Mouse (Mus musculus) right cerebral cortex, postnatal 4 days (tissue): Measurements from ENCODE around the gene Stard3nl.
A peak's percentile ranks its signal among the peaks of the same experiment; 100 is the strongest.

ENCODE experiments used
- DNase-seq: peaks from one replicate; pipeline ENCODE4 v3.0.0-alpha.2; 2022

The Stard3nl gene

DNA sequence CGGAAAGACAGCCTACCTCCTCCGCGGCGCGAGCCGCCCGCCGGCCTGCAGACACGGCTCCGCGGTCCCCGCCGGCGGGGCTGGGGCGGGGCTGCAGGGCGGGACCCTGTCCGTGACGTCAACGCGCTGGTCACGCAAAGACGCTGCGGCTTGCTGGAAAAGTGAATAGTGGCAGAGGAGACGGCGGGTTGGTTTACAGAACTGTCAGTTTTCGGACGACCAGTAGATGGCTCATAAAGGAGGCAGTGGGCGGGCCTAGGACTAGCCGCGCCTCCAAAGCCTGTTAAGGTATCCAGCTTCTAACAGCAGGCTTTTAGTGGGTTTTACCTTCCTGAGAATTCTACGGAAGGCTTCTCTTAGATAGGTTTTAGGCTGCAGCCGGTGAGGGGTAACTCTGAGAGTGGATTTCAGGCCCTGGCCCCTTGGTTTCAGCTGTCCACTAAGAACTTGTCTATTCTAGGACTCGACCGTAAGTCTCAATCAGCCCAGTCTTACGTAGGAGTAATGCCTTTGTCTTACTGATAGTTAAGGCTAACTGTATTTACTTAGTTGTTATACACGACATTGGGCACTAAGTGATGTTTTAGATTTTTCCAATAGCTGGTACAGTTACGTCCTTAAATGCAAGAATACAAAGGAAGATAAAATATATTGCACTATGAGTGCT lies at the start of gene Stard3nl:
Gene Stard3nl, minus strand, starts transcription at position 108 of the 667 bp plus-strand sequence.
- DNase-seq = peak; percentile 96

DNA sequence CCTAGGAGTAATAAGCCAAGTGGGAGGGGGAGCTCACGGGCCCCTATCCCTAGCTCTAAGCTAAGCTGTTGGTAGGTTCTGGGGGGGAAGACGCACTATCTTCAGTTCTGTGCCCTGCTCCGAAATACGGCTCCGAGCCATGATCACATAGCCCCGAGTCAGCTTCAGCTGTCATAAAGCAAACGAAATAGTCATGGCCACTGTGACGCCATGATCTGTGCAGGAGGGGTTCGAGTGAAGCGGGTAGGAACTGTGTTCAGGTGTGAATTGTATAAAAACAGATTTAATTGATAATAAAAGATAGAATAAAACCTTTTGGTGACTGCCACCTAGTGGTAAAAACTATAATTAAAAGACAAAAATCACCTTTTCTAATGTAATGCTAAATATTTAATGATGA lies 42.4 kb upstream of the Stard3nl start:
- peak; percentile 5 for DNase-seq

- DNase-seq = no peak
These were observed 34.3 kb upstream of the Stard3nl start for GRCm38 (mm10) chr13:19429812-19430370.

DNA sequence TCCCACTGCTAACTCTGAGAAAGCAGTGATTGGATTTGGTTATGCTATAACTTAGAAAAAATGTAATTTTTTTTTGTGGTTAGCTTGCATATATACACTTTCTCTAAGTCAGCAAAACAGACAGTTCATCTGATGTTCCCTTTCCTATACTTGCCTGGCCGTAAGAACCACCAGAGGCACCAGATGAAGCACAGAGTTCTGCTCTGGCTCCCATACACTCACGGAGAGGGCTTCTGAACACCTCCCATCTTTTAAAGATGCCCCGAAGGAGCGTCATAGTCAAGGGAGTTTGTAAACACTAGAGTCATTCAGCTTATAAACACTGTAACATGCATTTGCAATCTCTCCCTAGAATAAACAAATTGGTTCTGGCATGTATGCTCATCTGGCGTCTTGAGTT lies 32.5 kb upstream of the Stard3nl start:
- no peak for DNase-seq

GRCm38 (mm10) chr13:19424563-19424962 lies 29.0 kb upstream of the Stard3nl start:
- no peak for DNase-seq

- no peak for DNase-seq
These were observed 26.9 kb upstream of the Stard3nl start for GRCm38 (mm10) chr13:19422521-19422920.

- DNase-seq = no peak
These were observed 22.4 kb upstream of the Stard3nl start for GRCm38 (mm10) chr13:19417885-19418521.

GRCm38 (mm10) chr13:19415894-19416531 lies 20.4 kb upstream of the Stard3nl start:
- DNase-seq = no peak

DNA sequence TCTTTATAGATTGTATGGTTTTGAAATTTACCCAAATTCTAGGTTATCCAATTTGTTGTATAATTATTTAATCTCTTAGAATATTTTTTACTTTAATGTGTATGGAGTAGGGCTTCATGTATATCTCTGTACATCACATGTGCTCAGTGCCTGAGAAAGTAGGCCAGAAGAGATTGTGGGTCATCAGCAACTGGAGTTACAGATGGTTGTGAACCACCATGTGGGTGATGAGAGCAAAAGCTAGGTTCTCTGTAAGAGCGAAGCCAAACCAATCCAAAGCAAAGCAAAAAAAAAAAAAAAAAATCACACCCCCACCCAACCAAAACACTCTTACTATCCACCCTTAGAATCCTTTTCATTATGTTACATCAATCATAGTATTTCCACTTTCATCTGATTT lies 19.7 kb upstream of the Stard3nl start:
- no peak for DNase-seq

- no peak for DNase-seq
These were observed 16.8 kb upstream of the Stard3nl start for GRCm38 (mm10) chr13:19412334-19412939.

GRCm38 (mm10) chr13:19411886-19412285 lies 16.3 kb upstream of the Stard3nl start:
- no peak for DNase-seq

DNA sequence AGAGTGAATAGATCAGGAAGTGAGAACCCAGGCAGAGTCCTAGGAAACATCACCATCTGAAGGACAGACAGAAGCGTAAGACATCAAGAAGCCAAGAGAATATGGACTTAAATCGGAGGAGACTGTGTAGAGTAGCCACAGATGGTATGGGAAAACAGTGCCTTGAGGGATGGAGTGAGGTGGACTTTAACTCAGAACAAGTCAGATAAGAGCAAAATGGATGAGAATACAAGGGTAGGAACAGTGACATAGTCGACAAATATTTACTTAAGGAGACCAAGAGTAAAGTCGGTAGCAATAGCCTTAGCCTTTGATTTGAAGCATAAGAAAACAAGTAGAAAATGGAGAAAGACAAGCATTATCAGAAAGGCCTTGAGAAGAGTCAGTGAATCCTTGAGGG lies 15.1 kb upstream of the Stard3nl start:
- DNase-seq = no peak

DNA sequence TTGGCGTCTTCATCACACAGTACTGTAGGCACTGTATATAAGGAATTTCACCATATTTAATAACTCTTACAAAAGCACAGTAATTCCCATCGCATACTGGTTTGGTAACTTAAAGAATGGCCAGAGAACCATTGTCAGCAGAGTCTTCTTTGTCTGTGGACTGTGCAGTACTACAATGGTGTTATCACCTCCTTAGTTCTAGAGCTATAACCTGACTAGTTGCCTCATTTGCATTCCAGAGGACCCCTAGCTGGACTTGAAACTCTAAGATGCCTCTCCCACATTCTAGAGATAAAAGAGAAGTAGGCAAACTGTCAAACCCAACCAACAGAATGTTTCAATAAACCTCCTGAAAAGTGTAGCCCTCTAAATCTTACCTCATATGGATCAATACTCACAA lies 12.4 kb upstream of the Stard3nl start:
- no peak for DNase-seq

GRCm38 (mm10) chr13:19404623-19405022 lies 9.0 kb upstream of the Stard3nl start:
- no peak for DNase-seq

DNA sequence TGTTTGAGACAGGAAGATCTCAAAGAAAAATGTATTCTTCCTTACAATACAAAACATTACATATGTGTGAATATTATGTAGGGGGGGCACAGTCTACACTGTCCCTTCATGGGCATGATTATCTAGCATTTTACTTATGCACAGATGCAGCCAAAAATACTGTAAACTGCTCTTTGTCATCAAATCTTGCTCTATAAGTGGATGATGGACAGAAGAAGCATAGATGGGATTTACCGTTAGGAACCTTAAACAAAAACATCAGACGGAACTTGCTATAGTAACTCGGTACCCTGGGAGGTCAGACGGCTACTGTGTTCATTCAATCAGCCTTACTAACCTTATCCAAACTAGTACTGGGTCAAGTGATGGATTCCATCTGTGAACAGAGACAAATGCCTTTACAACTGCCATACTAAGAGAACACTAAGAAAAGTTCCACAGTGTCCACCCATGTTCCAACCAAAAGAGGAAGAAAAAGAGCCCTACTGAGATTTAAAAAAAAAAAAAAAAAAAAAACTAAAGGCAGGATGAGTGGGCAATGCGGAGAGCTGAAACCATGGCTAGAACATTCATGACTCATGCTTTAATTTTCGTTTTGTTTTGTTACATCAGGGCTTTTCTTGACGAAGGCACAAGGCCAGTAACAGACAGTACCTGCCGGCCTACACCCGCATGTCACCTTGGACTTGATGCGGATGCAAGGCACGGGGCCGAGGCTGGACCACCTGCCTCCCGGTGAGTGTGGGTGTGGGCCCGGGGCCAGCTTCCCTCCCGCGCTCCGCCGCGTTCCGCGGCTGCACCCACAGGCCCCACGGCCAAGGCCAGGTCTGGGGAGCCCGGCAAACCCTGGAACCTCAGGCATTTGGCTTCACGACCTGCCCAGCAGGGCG lies 552 bp downstream of the Stard3nl start:
- DNase-seq = no peak

- no peak for DNase-seq
These were observed 1.4 kb downstream of the Stard3nl start for GRCm38 (mm10) chr13:19394171-19394570.

GRCm38 (mm10) chr13:19393731-19394130 lies 1.9 kb downstream of the Stard3nl start:
- no peak for DNase-seq

GRCm38 (mm10) chr13:19391608-19392007 lies 4.0 kb downstream of the Stard3nl start:
- no peak for DNase-seq

DNA sequence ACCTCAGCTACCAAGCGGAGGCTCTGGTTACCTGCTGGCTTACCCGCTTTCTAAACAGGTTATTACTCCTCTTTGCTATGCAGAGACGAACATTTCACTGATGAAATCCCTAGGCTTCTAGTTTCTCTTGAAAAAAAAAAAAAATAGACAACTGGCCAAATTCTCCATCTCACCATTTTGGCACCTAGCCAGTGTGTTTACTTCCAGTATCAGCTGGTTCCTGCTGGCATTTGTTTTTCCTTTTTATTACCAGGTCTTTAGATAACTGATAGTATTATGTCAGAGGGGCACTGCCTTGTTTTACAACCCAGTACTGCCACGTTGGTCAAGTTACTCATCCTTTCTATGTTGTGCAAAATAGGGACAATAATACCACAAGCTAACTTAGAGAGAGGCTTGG lies 5.3 kb downstream of the Stard3nl start:
- DNase-seq = no peak

- no peak for DNase-seq
These were observed 5.7 kb downstream of the Stard3nl start for GRCm38 (mm10) chr13:19389896-19390295.

DNA sequence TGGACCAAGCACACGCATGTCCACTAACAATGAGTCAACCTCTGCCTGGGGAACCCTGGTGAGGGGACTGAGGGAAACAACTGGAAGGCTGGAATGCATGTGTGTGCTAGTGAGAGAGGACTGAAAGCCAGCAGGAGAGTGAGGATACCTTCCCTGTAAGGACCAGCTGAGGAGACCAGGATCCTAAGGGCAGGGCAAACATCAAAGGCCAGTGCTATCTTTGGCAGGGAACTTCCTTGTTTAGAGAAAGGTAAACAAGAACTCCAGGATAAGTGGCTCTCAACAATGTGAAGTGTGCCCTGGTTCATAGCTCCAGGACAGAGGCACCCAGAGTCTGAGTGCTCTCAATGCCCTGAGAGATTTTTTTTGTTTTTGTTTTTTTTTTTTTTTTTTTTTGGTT lies 6.2 kb downstream of the Stard3nl start:
- DNase-seq = no peak

GRCm38 (mm10) chr13:19385226-19385625 lies 10.4 kb downstream of the Stard3nl start:
- DNase-seq = no peak
